Mouse (Mus musculus): ENCODE measurements around the gene Txlna.

The Txlna gene

DNA sequence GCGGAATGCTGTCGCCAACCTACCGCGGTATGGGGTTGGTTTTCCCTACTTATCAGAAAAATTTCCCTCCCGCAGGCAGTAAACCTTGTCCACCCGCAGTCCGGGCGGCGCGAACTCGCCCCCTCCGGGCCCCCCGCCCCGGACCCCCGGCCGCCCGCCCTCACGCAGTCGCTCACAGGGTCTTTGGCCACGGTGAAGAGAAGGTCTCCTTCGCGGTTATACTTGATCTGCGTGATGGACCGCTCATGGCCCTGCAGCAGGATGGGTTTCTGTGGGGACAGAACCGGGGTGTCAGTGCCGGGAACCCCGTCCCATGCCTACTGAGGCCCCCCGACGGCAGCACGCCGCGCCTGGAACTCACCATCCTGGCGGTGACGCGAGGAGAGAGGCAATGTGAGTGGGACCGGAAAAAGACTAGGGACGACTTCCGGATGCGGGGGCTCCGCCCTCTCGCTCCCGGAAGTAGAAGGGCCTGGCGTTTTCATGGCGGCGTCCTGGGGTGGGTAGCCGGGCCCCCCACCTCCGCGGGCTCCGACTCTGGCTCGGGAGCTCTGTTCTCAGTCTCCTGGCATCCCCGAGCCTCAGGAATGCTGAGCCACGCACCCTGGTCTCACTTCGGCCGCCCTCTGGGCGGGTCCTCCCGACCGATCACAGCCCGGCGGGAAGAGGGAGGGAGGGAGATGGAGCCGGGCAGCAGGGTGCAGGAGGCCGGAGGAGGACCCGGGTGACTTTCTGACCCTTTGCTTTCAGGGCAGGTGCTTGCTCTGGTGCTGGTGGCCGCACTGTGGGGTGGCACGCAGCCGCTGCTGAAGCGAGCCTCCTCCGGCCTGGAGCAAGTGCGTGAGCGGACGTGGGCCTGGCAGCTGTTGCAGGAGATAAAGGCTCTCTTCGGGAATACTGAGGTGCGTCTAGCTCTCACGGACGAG is 40.4 kb downstream of the Txlna start, which contains the start of the genes Eif3i and Tmem234:
Gene Eif3i, minus strand, starts transcription at position 416 of the 926 bp plus-strand sequence.
Gene Tmem234, plus strand, starts transcription at position 436 of the 926 bp plus-strand sequence.
- in situ Hi-C loops (cut with MboI, MseI), result loop anchor here (5.0 kb wide), 1 partner anchor 43 kb away; no protein-coding TSS in a partner anchor

DNA sequence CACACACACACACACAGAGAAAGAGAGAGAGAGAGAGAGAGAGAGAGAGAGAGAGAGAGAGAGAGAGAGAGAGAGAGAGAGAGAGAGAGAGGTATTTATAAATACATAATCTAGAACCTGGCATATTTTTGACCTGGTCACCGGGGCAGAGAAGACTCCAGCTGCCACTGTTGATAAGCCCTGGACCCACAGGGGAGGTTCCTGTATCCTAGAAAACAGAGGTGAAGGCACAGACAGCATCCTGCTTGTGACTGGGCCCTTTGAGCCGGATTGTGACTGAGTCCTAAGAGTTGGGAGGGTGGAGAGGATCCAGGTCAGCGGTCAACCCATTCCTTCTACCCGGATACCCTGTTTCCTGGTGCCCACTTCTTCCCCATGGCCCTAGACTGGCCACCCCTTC is 52.0 kb downstream of the Txlna start:
- in situ Hi-C loops (cut with MboI, MseI), result no loop called here

- in situ Hi-C loops (cut with MboI, MseI), result no loop called here
Measured at GRCm38 (mm10) chr4:129586943-129587342, 53.9 kb downstream of the Txlna start.

- in situ Hi-C loops (cut with MboI, MseI), result no loop called here
Measured at GRCm38 (mm10) chr4:129585773-129586172, 55.1 kb downstream of the Txlna start.

DNA sequence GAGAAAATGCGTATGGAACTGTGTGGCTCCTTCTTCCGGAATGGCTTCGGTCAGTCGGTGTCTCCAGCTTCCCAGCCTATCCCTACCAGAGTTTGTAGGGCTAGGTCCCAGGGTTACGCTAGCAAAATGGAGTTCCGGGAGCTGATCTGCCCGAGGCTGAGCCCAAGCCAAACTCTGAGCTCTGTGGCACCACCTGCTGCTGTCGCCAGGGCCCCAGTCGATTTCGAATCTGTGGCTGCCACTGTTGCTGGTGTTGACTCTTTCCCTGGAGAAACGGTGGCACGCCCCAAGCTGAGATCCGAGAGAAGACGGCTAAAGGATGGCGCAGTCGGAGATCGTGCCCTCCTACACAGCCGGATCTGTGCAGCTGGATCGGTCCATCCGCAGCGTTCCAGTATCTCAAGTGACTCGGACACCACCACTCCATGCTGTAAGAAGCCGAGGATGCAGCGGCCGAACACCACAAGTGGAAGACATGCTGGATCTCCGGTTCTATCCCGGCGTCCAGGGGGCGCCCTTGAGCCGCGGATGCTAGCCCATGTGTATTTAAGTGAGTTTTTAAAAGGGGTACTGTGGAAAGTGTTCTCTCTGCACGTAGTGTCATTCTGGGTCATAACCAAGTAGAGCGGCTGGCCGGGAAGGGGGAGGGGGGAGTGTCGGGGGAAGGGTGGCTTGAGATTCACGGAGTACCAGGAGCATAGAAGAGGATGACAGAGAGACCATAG is 55.8 kb downstream of the Txlna start:
- in situ Hi-C loops (cut with MboI, MseI), result no loop called here

DNA sequence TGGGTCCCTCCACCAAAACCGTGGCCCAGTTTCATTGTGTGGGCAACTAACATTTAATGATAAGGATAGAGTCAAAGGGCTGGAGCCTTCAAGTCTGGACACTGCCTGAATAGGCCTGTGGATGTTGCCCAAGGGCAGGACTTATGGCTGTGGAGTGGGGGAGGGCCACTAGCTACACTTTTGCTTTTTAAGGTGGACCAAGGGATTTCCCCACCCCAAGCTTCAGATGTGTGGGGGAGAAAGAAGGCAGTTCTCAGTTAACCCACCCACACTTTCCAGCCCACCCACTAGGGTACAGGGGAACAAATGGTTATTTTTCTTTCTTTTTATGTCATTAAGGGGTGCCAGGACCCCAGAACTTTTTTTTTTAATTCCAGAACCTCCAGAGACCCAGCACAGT is 56.5 kb downstream of the Txlna start:
- in situ Hi-C loops (cut with MboI, MseI), result no loop called here

GRCm38 (mm10) chr4:129582251-129582650 is 58.6 kb downstream of the Txlna start:
- in situ Hi-C loops (cut with MboI, MseI), result no loop called here

DNA sequence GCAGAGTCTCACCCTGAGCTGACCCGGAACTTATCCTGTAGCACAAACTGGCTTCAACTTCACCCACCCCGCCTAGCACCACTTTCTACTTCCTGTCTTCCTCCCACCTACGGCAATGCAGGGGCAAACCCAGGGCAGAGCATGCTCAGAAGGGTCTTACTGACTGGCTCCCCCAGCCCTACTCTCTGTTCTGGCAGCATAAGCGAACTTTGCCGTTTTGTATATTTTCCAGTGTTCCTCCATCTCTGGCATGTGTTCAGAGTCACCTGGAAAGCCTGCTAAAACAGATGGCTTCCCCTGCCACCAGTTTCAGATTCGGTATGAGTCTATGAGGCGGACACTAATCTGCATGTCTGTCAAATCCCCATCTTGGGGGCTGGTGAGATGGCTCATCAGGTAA is 60.5 kb downstream of the Txlna start:
- in situ Hi-C loops (cut with MboI, MseI), result no loop called here

- in situ Hi-C loops (cut with MboI, MseI), result no loop called here
Measured at GRCm38 (mm10) chr4:129578466-129578865, 62.4 kb downstream of the Txlna start, which contains the start of gene Fam167b. TSS of gene Fam167b (minus strand) at chr4:129578549.

DNA sequence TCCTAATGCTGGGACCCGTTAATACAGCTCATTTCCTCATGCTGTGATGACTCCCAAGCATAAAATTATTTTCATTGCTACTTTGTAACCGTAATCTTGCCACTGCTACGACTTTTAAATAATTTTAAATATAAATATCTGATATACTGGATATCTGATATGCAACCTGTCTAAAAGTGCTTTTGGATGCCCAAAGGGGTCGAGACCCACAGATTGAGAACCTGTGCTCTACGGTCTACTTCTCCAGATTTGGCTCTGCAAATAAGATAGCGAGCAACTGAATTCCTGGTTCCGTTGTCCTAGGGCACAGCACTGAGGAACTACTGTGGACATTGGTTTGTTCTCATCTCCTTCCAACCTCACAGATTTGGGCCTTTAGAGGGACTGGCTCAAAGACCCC is 63.2 kb downstream of the Txlna start:
- in situ Hi-C loops (cut with MboI, MseI), result no loop called here

DNA sequence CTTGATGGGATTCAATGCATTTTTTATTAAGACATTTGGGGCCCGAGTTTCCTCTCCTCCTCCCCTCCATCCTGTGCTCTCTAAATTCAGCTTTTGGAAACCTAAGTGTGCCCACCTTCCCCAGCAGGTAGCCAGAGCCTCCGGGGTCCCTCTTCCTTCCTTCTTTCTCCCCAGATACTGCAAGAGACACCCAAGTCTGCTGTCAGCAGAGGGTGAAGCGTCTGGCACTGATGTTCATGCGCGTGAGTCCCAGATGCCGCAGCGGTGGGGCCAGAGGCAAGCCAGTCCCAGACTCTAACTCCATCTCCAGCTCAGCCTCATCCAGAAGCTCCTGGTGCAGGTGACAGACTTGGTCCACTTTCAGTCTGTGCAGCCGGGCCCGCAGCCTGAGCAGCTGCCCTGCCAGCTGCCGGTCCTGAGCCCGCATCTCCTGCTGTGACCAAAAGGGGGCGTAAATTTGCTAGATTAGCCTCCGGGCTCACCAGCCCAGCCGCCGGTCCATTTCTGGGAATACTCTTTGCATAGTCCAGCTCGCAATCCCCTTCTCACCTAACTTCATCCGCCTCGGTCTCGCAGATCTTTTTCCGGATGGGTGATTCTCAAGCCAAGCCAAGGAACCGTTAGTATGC is 63.9 kb downstream of the Txlna start:
- in situ Hi-C loops (cut with MboI, MseI), result no loop called here
